Mouse (Mus musculus): ENCODE data around the gene Gucd1. TPM values are rescaled to one million over a fixed set of nuclear protein-coding genes. Genes with fewer than 3 reads are reported as not detected.
"Not testable (repeated sequence)": the region's sequence is repeated elsewhere in the genome, so short reads cannot be mapped to it uniquely, and the experiment has no call there.

The Gucd1 gene
- polyA plus RNA-seq, 1 experiment from 2014 or later = 27.3 TPM

DNA sequence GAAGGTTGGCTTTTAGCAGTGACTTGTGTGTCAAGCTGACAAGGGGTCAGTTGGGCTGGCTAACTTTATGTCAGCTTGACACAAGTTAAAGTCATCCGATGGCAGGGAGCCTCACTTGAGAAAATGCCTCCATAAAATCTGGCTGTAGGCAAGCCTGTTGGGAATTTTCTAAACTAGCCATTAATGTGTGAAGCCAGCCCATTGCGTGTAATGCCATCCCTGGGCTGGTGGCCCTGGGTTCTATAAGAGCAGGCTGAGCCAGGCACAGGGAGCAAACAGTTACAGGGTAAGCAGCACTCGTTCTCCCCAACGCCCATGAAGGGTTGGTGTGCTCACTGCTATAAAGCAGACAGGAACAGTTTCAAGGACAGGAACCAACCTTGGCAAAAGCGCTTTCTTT, 35.5 kb downstream of the Gucd1 start:
- no peak overlapping the region for H3K27ac ChIP-seq
- H3K9me3 ChIP-seq = no peaks in the 10 kb centered on the region
- H3K9ac ChIP-seq (replicated peaks) = no peak overlapping the region
- no peak for ATAC-seq
- no peak overlapping the region for H3K4me2 ChIP-seq (replicated peaks)
- H3K27me3 ChIP-seq = no peaks in the 10 kb centered on the region
- no peak overlapping the region for H3K4me3 ChIP-seq (replicated peaks)
- no peaks in the 10 kb centered on the region for H3K4me1 ChIP-seq (replicated peaks)
- 88% methylated on average over 5 of the region's 5 CpGs for WGBS
- no peaks in the 10 kb centered on the region for H3K36me3 ChIP-seq

DNA sequence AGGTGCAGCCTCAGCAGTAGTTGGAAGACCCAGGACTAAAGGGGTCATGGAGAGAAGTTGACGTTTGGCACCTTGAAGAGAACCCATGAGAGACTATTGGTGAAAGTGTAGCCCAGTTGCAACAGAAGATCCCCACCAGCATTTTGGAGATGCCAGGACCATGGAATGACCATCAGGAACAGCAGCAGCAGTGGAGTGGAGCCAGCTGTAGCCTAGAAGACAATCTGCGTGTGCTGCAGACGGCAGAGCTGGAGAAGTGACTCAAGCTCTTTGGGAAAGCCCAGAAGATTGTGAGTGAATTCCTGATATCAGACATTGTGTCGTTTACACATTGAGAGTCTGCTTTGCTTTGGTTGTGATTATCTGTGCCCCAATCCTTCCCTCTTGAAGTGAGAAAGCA, 36.1 kb downstream of the Gucd1 start:
- Histone ChIP-seq H3K27me3 (no peaks in the 10 kb centered on the region), H3K4me3 (replicated peaks) (no peak overlapping the region), H3K27ac (no peak overlapping the region), H3K9me3 (no peaks in the 10 kb centered on the region), H3K4me2 (replicated peaks) (no peak overlapping the region), H3K4me1 (replicated peaks) (no peaks in the 10 kb centered on the region), H3K9ac (replicated peaks) (no peak overlapping the region), H3K36me3 (no peaks in the 10 kb centered on the region)
- 87% methylated on average over 4 of the region's 4 CpGs for WGBS
- ATAC-seq = no peak

- WGBS = 83% methylated on average over 2 of the region's 2 CpGs
- H3K27ac ChIP-seq = no peak overlapping the region
- no peak overlapping the region for H3K4me3 ChIP-seq (replicated peaks)
- no peak overlapping the region for H3K9ac ChIP-seq (replicated peaks)
- no peaks in the 10 kb centered on the region for H3K36me3 ChIP-seq
- no peaks in the 10 kb centered on the region for H3K9me3 ChIP-seq
- no peak for ATAC-seq
- H3K27me3 ChIP-seq = no peaks in the 10 kb centered on the region
- no peak overlapping the region for H3K4me2 ChIP-seq (replicated peaks)
- peaks cover 1% of the 10 kb centered on the region; the same call in 1 of the 2 replicates for H3K4me1 ChIP-seq (replicated peaks)
Measured at GRCm38 (mm10) chr10:75479955-75480354, 37.8 kb downstream of the Gucd1 start.

GRCm38 (mm10) chr10:75477034-75477433, 40.7 kb downstream of the Gucd1 start:
- WGBS = 89% methylated on average over 9 of the region's 9 CpGs

GRCm38 (mm10) chr10:75475139-75475850, 42.5 kb downstream of the Gucd1 start:
- 31% methylated on average over 4 of the region's 6 CpGs for WGBS

More at GRCm38 (mm10) chr10:75477034-75477433, 40.7 kb downstream of the Gucd1 start:
- Histone ChIP-seq H3K4me1 (replicated peaks) (peaks cover 7% of the 10 kb centered on the region; the same call in 1 of the 2 replicates), H3K4me3 (replicated peaks) (no peak overlapping the region), H3K27ac (no peak overlapping the region), H3K4me2 (replicated peaks) (no peak overlapping the region), H3K9me3 (no peaks in the 10 kb centered on the region), H3K27me3 (no peaks in the 10 kb centered on the region), H3K36me3 (no peaks in the 10 kb centered on the region), H3K9ac (replicated peaks) (no peak overlapping the region)
- no peak for ATAC-seq

DNA sequence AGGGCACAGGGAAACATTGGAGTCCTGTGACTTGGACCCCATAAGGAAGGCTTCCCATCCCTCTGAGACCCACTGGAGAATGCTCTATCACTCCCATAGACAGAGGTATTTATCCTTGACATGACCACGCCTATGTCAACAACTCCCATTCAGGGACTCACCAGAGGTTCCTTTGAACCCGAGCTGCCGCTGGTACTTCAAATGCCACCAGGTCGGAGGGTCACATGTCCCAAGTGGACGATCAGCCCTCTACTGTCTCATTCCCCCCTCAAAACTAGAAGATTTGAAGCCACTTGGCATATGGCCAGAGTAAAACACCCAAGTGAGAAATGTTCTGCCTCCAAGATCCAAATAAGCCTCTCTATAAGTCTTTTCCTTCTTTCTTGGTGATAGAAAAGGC, 43.2 kb downstream of the Gucd1 start:
- Histone ChIP-seq H3K36me3 (no peaks in the 10 kb centered on the region), H3K9me3 (no peaks in the 10 kb centered on the region), H3K27ac (no peak overlapping the region), H3K4me2 (replicated peaks) (no peak overlapping the region), H3K4me1 (replicated peaks) (peaks cover 7% of the 10 kb centered on the region; the same call in 1 of the 2 replicates), H3K4me3 (replicated peaks) (no peak overlapping the region), H3K9ac (replicated peaks) (no peak overlapping the region), H3K27me3 (no peaks in the 10 kb centered on the region)
- 44% methylated on average over 5 of the region's 5 CpGs for WGBS
- ATAC-seq = no peak

More at GRCm38 (mm10) chr10:75475139-75475850, 42.5 kb downstream of the Gucd1 start:
- not testable (repeated sequence) for H3K4me3 ChIP-seq (replicated peaks); H3K27ac ChIP-seq; H3K4me1 ChIP-seq (replicated peaks); H3K9me3 ChIP-seq; H3K9ac ChIP-seq (replicated peaks); ATAC-seq; H3K4me2 ChIP-seq (replicated peaks); H3K27me3 ChIP-seq; H3K36me3 ChIP-seq

DNA sequence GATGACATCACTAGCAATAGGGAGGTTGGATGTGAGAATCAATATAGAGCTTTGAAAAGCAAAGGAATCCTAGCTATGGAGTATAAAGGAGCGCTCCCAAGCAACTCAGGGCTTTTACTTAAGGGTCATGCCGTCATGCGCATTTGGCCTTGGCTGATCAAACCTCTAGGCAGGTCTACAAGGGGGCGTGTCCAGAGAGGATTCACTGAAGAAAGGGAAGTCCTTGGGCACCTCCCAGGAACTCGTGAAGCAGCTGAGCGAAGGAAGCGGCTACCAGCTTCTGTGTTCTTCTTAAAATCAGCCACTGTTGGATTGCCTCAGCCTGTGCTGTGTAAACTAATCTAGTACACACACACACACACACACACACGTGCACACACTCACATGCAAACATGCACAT, 44.4 kb downstream of the Gucd1 start:
- 77% methylated on average over 8 of the region's 8 CpGs for WGBS
- Histone ChIP-seq H3K4me2 (replicated peaks) (no peak overlapping the region), H3K9me3 (no peaks in the 10 kb centered on the region), H3K27me3 (no peaks in the 10 kb centered on the region), H3K9ac (replicated peaks) (no peak overlapping the region), H3K4me3 (replicated peaks) (no peak overlapping the region), H3K4me1 (replicated peaks) (peaks cover 7% of the 10 kb centered on the region; the same call in 1 of the 2 replicates), H3K27ac (no peak overlapping the region), H3K36me3 (no peaks in the 10 kb centered on the region)
- ATAC-seq = no peak

DNA sequence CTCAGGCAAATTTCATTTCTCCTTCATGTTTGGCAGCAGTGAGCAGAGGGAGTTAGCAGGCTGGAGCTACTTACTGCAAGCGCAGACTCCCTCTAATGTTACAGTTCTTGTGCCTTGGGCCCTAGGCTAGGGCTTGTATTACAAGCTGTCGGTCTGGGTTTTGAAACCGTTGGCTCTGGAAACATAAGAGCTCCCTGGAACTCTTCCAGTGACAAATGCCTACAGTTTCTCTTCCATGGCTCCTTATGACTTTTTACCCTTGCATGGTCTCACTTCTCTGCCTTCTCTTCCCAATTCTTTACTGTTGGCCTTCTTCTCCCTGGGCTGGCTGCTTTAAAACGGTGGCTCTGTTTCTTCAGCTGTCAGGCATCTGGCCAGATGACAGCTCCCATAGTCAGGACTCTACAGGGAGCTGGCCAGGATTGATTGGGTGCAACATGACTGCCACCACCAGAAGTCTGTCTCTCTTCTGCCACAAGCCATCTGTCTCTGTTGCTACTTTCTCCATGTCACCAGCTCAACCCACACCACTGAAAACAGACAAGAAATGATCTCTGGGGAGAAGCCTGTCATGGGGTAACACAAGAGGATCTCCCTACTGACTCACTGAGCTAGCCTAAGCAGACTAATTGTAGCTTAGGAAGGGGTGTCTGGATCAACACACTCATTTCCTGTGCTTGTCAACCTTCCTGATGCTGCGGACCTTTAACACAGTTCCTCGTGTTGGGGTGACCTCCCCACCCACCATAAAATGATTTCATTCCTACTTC, 51.8 kb downstream of the Gucd1 start:
- H3K9ac ChIP-seq (replicated peaks) = no peak overlapping the region
- H3K36me3 ChIP-seq = no peaks in the 10 kb centered on the region
- 88% methylated on average over 6 of the region's 6 CpGs for WGBS
- no peak overlapping the region for H3K4me3 ChIP-seq (replicated peaks)
- H3K27ac ChIP-seq = no peak overlapping the region
- no peak overlapping the region for H3K4me2 ChIP-seq (replicated peaks)
- ATAC-seq = no peak
- H3K27me3 ChIP-seq = no peaks in the 10 kb centered on the region
- no peaks in the 10 kb centered on the region for H3K9me3 ChIP-seq
- no peaks in the 10 kb centered on the region for H3K4me1 ChIP-seq (replicated peaks)

DNA sequence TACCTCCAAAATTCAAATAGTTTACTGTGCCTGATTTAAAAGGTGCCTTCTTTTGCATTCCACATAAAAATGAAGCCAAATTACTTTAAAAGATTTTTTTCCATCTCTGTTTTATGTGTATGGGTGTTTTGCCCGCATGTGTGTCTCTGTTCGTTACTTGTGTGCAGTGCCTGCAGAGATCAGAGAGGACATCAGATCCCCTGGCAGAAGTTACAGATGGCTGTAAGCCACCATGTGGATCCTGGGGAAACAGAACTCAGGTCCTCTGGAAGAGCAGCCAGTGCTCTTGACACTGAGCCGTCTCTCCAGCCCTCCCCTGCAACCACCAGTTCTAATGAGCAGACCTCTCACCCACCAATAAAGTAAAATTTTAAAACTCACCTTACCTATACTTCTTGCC, 55.0 kb downstream of the Gucd1 start:
- Histone ChIP-seq H3K9ac (replicated peaks) (no peak overlapping the region), H3K36me3 (no peaks in the 10 kb centered on the region), H3K4me2 (replicated peaks) (no peak overlapping the region), H3K4me1 (replicated peaks) (no peaks in the 10 kb centered on the region), H3K27ac (no peak overlapping the region), H3K4me3 (replicated peaks) (no peak overlapping the region), H3K27me3 (no peaks in the 10 kb centered on the region), H3K9me3 (peaks cover 2% of the 10 kb centered on the region; the same call in 1 of the 2 replicates)
- WGBS = 88% methylated on average over 3 of the region's 3 CpGs
- ATAC-seq = no peak

DNA sequence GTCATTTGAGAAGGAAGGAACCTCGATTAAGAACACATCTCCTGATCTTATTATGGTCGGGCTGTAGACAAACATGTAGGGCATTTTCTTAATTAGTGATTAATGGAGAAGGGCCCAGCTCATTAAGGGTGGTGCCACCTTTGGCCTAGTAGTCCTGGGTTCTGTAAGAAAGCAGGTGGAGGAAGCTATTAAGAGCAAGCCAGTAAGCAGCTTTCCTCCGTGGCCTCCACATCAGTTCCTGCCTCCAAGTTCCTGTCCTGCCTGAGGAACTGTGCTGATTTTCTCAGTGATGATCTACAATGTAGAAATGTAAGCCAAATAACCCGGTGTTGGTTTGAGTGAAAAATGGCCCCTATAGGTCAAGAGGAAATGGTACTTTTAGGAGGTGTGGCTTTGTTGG, 59.4 kb downstream of the Gucd1 start:
- Histone ChIP-seq H3K4me3 (replicated peaks) (no peak overlapping the region), H3K36me3 (no peaks in the 10 kb centered on the region), H3K27ac (no peak overlapping the region), H3K27me3 (no peaks in the 10 kb centered on the region), H3K9ac (replicated peaks) (no peak overlapping the region), H3K4me1 (replicated peaks) (no peaks in the 10 kb centered on the region), H3K9me3 (peaks cover 2% of the 10 kb centered on the region; the same call in 1 of the 2 replicates), H3K4me2 (replicated peaks) (no peak overlapping the region)
- ATAC-seq = no peak
- 88% methylated on average over 4 of the region's 4 CpGs for WGBS

DNA sequence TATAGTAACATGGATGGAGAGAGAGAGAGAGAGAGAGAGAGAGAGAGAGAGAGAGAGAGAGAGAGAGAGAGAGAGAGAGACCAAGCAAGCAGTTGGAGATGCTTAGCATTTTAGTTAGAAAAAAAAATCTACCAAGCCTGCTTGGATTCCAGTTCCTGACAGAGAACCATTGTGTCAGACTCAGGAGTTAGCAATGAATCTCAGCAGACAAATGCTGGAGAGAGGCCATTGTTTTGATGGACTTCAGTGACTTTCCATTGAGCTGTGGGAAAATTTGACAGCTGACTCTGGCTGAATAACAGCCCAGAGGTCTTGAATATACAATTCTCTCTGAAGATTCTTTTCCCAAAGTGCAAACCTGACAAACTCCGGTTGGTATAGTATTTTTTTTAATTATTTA, 59.9 kb downstream of the Gucd1 start:
- Histone ChIP-seq H3K9ac (replicated peaks) (no peak overlapping the region), H3K4me3 (replicated peaks) (no peak overlapping the region), H3K4me1 (replicated peaks) (no peaks in the 10 kb centered on the region), H3K27me3 (no peaks in the 10 kb centered on the region), H3K36me3 (no peaks in the 10 kb centered on the region), H3K4me2 (replicated peaks) (no peak overlapping the region), H3K9me3 (peaks cover 2% of the 10 kb centered on the region; the same call in 1 of the 2 replicates), H3K27ac (no peak overlapping the region)
- ATAC-seq = no peak
- WGBS = 81% methylated on average over 1 of the region's 1 CpGs

- not testable (repeated sequence) for H3K9me3 ChIP-seq; H3K4me1 ChIP-seq (replicated peaks); H3K9ac ChIP-seq (replicated peaks); H3K36me3 ChIP-seq; H3K27ac ChIP-seq; H3K4me3 ChIP-seq (replicated peaks); H3K27me3 ChIP-seq; H3K4me2 ChIP-seq (replicated peaks)
- 73% methylated on average over 12 of the region's 18 CpGs for WGBS
- peak; percentile 65; the same call in 1 of the 2 replicates for ATAC-seq
Measured at GRCm38 (mm10) chr10:75456061-75456831, 61.5 kb downstream of the Gucd1 start.
